Mouse (Mus musculus) layer of hippocampus, postnatal 25 days (tissue): Measurements from ENCODE around the gene Comtd1. TPM values are rescaled to one million over a fixed set of nuclear protein-coding genes. Genes with fewer than 3 reads are reported as not detected.
A peak's percentile ranks its signal among the peaks of the same experiment; 100 is the strongest.

Source experiments
- DNase-seq, 2 experiments: peaks; one replicate each; pipeline ENCODE4 v3.0.0; 2022; ENCODE audit warnings: mixed read lengths in 2 of 2, low spot score in 1 of 2; ENCODE audit errors: extremely low spot score in 1 of 2
- total RNA-seq, 2 experiments: library from RNA; stranded (reverse); gene quantifications; 2 replicates each; pipeline ENCODE4 v1.2.3; 2021

Comtd1 gene
- total RNA-seq = 10 to 100 TPM; 24.7 to 33.0 TPM

DNA sequence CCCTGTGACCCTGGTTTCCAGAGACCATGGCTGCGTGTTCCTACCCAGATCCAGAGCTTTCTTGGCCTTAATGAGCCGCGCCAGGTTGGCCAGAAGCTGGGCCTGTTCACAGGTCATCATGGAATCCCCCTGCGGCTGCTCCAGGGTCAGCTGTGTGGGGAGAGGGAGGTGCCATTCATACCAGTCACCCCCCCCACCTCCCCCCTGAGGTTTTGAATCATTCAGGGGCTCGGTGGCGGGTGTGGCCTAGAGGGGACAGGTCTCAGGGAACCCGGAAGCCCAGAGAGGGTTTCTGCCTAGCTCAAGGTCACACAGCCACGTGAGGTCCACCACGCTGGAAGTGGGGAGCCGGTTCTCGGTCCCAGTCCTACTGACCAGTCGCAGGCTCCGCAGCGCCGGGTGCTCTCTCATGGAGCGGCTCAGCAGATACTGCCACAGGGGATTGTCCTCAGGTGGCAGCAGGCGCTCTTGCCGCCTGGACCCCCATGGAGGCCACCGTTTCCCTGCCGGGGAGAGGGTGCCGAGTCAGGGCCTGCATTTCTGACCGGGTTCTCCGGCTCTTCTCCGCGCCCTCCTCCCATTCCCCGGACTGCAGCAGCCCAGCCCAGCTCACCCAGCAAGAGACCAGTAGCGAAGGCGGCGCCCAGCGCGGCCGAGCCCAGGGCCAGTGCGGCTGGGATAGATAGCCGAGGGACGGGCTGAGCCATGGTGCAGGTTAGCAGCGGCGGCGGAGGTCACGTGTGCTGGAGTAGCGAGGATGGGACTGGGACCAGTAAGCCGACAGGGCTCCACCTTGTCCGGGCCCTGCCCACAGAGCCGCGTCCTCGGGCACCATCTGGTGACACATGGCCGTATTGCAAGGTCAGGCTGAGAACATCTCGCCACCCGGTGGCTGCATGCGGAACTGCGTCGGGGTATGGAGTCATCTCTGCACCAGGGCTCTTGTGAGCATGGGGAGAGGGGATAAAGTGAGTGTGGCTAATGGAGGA, at the start of gene Comtd1:
Comtd1 (minus strand) TSS at position 812 of the 989 bp plus-strand sequence.
- peak; percentile 95 to 97 for DNase-seq

DNA sequence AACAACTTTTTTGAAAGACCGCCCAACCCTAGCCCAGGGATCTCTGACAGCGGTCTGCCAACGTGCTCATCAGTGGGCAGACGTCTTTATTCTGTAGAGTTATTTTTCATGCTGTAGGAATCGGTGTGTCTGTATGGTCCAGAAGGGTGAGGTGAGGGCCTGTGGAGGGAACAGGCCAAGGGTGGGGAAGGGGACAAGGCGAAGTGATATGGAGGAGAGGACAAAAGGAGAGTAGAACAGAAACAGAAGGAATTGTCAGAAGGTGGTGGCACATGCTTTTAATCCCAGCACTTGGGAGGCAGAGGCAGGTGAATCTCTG, 43.5 kb upstream of the Comtd1 start:
- no peak for DNase-seq

DNA sequence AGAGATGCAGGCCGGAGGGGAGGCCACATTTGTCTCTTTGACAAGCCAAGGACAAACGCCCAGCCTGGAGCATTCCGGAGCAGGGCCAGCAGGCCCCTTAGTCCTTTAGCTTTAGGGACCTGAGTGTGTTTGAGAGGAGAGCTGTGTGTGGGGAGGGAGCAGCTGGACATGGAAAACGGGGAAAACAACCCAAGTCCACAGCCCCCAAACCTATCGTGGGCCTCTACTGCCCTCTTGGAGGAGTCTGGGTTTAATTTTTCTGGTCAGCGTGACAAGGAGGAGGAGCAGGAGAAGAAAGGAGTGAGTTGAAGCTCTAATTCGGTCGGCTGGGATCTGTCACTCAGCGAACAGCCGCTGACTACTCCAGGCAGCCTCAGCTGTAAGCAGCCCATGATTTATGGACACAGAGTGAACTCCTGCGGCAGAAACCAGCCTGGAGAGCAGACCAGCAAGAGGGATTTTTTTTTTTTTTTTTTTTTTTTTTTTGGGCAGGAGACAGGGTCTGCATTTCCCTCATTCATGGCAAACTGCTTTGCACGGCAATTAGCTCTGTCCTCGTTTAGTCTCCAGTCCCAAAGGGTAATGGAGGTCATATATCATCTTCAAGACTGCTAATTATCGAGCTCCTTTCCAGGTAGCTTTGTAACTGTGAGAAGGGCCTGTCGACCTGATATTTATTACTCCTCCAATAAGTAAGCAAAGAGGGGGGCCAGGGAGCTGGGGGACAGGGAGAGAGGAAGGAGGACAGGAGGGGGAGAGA, 43.0 kb upstream of the Comtd1 start:
- no peak for DNase-seq

DNA sequence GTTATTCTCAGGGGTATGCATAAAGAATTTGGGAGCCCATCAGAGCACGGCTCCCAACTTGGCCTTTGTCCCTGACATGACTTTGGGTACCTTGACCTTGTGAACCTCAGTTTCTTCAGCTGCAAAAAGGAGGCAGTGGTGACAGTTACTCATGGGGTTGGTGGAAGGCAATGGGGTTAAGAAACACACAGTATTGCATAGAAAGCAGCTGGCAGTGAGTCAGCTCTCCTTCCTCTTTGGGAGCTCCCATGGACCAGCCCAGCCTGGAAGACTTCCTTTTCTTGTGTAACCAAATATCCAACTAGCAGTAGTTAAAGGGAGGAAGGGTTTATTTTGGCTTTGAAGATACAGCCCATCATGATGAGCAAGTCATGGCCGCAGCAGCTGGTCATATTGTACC, 41.7 kb upstream of the Comtd1 start:
- no peak for DNase-seq

DNA sequence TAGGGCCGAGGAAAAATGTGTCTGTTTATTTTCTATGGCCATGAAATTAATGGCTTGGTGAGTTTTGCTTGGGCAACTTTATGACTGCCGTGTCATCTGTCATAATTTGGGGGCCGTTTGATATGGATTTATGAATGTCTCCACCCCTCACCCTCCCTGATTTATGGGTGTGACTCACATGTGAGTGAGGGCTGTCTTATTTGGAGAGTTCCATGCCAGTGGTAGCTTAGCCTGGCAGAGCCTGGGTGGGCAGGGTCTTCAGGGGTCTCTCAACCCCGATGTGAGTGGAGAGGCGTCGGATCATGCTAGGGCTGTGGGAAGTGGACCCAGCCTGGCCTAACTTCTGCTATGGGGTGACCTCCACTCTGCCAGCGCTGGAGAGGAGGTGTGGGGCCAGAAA, 18.0 kb upstream of the Comtd1 start:
- no peak for DNase-seq

DNA sequence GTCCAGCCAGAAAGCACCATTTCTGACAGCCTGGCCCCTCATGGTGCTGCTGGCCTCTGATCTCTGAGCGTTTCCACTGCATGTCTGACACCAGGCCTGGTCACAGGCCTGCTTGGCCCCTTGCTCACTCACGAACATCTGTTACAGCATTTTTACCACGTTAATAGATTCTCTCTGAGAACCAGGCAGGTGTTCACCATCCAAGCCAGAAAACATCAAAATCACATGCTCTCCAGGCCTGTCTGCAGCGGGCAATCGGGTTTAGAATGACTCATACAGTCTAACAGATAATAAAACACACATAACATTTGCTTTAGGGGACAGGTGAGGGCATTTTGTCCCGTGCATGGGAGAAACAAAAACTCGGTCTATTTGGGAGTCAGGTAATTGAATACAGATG, 17.5 kb upstream of the Comtd1 start:
- no peak for DNase-seq

DNA sequence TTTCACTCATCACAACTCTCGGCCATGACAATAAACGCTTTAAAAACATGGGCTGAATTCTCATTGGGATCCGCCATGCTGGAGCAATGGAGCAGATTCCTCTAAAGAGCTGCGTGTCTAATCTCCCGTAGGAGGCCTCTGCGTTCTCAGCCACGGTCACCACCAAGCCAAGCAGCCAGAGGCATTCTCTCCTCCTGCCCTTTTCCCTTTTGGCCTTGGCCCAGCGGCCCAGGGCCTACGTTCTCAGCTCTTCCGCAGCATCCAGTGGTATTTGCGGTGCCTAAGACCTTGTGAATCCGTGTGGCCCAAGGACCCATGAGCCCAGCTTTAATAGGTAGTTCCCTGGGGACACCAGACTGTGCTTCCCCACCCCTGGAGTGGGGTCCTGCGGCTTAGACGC, 8.1 kb upstream of the Comtd1 start:
- no peak for DNase-seq

DNA sequence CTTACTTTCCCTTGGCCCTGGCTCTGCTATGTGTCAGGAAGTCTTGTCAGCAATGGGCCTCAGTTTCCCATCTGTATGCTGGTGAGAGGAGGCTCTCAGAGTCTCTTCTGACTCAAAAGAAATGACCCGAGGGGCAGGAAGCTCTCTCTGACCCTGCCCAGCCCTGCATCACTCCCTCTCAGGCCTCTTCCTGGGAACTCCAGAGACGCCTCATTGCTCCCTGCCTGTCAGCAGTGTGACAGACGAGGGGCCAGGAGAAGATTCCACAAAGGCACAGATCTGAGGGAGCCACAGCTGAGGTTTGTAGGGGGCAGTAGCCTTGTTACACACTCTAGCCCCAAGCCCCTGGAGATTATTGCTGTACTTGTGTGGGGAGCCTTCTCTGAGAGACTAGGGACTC, 7.2 kb upstream of the Comtd1 start:
- no peak for DNase-seq

DNA sequence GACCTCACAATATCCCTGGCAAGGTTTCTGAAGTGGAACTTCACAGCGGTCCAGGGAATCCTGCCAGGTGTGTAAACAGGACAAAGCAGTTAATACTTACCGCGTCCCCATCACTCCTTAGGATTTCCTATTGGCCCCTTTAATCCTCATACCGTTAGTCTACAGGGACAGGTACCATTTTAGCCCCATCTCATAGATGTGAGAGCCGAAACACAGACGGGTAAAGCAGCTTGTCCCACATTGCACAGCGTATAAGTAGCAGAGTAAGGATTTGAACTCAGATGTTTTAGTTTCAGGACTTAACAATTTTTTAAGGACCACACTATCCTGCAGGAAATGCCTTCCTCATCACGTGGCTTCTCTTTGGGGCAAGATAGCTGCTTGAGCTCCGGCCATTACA, 5.5 kb upstream of the Comtd1 start:
- no peak for DNase-seq

DNA sequence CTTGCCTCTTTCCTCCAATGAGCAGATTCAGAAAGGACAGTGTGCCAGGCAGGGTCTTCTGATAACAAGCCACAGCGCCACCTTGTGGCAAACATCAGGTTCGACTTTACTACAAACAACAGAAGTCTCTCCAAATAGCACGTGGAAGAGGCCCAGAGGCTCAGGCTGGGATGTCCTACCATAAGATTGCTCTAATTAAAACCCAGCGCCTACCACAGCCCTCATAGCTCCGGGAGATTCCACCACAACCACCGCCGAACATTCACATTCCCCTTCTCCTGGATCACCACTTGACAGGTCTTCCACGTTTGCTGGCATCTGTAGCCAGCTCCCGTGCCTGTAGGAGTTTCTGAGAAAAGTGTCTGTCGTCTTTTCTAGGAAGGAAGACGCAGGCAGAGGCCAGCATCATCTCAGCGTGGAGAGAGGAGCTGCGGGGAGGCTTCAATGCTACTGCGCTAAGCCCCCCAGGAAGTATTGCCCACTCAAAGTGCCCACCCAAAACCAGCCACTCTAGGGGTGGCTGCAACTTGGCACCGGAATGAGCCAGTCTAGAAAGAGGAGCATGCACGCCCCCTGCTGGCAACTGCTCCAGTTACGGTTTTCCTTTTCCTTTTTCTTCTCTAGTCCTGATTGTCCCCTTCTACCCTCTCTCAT, 4.8 kb upstream of the Comtd1 start:
- peak; percentile 51 to 81 for DNase-seq

DNA sequence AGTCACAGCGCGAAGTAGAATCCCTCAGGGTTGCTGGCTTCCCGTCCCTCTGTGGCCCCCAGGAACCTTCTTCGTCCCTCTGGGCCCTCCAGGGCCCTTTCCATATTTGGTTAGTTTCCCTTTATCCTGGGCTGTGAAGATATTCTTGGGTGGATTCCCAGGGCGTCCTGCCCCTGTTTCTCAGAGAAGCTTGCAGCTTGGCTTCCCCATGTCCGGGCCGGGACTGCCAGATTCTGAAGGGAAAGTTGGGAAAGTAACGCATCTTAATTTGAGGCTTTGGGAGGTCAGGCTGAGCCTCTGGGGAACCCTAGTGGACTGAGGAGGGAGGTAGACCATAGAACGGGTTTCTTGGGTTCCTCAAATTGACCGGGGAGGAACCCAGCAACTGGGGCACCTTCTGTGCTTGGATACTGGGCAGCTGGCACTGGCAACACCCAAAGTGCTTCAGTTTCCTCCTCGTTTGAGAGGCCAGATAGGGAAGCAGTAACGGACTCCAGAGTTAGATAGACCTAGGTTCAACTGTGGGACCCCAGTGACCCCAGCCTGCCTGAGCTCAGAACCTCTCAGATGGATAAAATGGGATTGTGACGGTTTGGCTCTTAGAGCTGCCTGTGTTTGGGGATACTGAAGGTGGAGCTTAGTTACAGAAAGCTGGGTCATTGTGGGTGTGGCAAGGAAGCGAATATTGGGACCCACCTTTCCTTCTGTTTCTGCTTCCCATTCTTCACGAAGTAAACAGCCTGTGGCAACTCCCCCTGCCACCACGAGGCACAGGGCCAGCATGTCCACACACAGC, 3.4 kb upstream of the Comtd1 start:
- DNase-seq = no peak

DNA sequence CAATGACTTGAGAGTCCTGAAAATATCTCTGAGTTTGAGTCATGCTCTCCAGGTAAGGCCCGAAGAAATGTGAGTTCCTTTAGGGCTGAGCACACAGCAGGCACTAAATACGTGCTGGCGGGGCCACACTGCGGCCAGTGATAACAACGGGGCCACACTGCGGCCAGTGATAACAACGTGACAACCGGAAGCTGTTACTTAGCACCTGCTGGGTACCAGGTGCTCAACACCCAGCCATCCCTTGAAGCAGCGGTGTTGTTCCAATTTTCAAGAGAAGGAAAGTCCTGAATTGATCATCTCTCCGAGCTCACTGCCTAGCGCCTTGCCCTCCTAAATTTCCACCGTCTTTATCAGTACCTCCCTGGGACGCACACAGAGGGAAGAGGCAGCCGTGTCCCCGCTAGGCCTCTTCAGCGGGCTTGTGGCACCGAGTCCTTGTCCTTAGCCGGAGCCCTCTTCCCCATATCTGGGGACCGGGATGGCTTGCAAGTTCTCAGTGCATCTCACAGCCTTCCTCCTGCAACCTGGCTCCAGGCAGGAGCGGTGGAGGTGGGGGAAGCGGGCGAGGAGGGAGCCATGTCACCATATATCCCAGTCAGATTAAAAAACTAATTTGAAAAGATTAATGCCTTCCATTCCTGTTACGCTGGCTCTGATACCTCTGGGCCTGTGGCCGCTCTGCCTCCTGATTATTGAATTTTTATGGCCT, 1.8 kb upstream of the Comtd1 start:
- DNase-seq = no peak

DNA sequence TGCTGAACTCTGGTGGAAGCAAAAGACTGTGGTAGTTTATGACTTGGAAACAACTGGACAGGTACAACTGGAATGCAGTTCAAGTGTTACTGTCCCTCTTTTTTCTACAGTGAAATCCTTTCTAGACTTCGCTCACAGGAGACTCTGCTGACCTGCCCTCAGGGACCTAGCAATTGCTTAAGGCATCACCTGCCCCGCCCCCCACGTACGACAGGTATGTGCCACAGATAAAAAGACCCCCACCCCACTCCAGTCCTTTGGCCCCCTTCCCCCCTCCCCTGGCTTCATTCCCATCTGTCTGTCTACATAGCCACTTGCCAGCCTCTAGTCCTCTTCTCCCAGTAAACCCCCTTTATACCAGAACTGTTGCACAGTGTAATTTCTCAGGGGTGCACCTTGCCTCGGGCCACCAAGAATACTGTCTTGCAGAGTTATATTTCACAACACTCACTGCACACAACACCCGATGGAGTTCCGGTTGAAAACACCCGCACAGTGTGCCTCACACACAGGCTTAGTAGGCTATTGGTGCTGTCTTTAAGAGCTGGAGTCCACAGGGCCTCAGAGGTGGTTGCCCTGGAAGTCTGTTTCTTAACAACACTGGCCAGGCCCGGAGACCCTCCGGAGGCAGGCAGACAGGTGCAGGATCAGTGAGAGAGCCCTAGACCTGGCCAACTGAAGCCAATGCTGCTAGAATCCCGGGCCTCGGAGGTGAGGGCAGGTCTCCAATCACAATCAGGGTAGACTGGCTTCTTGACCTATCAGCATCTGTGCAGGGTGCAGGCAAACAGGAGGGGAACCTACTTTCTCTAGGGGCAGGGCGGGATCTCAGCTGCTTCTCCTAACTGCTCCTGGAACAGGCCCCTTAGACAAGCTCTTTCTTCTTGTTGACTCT, 994 bp upstream of the Comtd1 start:
- DNase-seq = no peak

DNA sequence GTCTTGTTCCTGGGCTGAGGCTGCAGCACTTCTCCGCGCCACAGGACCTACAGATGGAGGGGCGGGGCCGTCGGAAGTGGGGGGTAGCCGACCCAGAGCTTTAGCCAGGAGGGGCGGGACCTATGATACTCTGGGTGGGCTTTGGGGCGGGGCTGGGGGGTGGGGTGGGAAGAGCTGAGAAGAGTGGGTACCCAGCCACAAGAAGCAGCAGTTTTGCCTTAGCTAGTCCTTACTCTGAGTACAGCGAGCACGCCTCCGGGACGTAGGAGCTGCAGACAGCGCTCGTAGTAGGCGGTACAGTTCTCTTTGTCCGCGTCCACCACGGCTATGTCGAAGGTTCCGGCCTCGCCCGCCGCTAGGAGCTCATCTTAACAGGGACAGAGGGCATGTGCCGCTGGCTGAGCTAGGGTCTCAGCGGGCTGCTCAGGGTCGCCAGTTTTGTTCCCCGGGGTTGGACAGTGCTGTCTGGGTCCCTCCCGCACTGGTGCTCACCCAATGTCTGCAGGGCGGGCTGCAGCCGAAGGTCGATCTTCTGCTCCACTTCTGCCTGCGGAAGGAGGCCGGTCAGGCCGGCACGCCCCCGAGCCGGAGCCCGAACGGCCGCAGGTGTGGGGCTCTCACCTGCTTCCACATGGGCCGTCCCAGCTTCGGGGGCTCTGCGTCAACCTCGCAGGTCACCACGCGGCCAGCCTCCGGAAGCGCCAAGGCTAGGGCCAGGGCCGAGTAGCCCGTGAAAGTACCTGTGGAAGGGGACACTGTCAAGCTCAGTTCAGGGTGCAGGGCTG, 1.2 kb downstream of the Comtd1 start:
- peak in 1 of 2 experiments; percentile 41 for DNase-seq

DNA sequence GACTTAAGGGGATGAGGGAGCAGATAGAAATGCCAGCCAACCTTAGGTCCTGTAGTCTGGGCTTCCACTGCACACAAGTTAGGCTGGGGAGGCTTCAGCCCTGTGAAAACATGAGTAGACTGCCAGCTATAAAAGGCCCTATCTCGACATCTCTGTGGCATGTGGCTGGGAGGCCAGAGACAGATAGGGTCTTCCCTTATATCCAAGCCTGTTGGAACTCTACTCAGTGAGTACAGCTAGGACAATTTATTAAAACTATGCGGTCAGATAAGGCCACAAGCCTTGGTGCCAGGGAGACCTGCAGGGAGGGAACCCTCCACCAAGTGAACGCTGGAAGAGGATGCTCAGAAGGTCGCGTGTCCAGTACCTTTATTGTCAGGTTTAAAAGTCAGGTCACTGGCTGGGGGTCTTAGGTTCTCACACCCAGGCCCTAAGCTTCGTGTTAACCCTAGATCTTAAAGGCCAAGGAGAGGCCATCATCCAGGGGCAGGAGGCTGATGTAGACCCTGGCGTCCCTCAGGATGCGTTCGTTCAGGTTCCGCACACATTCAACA, 1.9 kb downstream of the Comtd1 start:
- no peak for DNase-seq

DNA sequence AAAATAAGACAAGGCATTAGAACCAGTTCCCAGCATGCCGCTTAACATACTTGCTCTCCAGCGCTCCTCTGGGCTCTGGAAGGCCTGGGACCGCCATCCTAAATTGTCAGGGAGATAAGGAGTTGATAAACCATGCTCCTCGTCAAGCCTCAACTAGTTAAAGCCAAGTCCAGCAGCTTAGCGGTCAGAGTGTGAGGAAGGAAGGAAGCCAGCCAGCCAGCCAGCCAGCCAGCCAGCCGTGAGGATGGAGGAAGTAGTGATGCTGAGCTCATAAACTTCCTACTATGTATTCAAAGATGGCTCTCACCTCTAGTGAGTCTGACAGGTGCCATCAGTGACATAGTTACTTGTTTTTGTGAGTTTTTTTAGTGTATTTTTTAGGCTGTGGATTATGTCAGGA, 5.5 kb downstream of the Comtd1 start:
- no peak for DNase-seq

DNA sequence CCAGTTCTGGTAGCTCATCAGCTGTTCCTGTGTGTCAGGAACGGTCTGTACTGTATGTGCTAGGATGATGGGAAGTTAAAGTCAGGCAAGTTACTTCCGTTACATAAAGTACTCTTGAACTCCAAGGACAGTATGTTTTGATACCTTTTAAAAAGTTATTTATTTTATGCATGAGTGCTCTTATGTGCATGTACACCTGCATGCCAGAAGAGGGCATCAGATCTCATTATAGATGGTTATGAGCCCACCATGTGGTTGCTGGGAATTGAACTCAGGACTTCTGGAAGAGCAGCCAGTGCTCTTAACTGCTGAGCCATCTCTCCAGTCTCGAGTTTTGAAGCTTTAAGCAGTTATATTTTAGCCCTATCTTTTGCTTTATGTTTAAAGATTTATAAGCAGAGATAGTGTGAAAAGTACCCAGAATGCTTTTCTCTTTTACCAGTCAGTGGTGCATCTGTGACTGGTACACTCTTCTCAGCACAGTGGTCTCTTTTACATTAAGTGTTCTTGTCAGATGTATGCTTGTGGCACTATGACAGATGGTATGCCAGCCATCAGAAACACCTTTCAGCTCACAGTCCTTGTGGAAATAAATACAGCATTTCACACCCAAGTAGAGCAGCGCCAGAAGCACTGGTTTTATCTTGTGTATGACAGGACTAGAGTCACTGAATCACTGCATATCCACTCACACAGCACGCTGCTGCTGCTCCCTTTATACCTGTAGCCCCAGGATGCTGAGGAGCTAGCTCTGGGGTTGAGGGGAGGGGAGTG, 6.8 kb downstream of the Comtd1 start:
- DNase-seq = no peak
